Mouse (Mus musculus): Measurements from ENCODE around the gene Olfml3. TPM values are rescaled to one million over a fixed set of nuclear protein-coding genes. Genes with fewer than 3 reads are reported as not detected.

Gene Olfml3
- total RNA-seq, 2 experiments from 2014 or later = 4.4 to 5.8 TPM

DNA sequence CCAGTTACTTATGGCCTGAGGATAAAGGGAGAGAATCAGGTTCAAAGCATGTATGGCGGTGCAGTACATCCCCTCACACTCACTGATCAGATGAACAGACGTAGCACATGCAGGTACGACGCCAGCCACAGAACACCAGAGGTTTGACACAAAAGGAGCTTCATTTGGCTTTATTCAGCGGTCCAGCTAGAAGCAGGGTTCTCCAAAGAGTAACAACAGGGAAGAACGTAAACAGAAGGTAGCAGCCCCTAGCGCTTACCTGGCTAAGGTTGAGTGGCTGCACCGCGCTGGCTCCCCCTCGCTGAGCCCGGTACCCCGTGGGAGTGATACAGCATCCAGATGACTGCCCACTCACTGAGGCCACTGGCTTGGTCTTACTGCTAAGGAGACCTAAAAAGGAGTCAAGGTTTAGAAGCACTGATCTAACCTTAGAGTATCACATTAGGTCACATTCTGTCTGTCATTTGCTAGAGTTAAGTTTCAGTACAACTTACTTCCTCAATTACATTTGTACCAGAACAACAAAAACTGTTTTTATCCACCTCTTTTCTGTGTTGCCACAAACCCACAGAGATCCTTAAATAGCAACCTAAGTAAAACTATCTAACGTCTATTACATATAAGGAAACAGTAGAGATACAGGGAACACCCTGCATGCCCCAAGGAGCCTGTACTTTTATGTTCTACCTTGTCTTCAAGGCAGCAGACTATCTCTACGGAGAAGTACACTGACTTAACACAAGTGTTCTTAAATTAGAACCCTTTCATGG lies 7.4 kb upstream of the Olfml3 start:
- no peak for DNase-seq
- intact Hi-C loops (cut with DNase I) = no loop called here

GRCm38 (mm10) chr3:103743208-103743607 lies 5.4 kb upstream of the Olfml3 start:
- intact Hi-C loops (cut with DNase I) = loop anchor here (5.0 kb wide), 1 partner anchor 69 kb away; no protein-coding TSS in a partner anchor
- no peak for DNase-seq

DNA sequence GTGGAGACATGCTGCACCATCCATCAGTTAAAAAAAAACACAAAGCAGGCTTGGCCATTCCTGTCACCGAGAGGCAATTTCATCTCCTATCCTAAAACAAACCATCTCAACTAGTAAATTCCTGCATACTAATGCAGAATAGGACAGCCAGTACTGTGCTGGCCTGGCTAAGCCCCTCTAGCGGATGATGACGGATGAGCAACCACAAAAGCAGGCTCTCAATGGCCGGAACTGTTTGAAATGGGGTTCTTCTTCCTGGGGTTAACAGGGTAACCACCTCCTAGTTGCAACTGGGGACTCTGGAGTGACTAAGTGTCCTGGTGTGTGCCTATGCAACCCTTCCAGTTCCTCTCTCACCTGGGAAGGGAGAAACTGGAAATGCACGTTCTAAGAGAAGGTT lies 2.5 kb upstream of the Olfml3 start:
- DNase-seq = no peak
- intact Hi-C loops (cut with DNase I) = loop anchor here (5.0 kb wide), 1 partner anchor 72 kb away; no protein-coding TSS in a partner anchor

DNA sequence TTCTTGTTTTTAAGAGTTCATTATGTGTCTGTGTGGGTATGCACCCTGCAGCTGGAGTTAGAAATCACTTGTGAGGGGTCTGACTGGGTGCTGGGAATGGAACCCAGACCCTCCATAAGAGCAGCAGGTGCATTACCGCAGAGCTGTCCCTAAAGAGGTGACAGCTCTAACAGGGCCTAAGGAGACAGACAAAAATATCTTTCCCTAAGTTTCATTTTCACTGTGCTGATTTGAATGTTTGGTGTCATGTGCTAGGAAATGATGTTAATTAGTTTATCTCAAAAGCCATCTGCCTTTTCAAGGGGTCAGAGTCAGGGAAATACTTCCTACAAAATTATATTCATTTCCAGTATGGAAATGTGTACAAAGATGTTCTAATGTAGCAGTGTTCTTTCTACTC lies 1.5 kb upstream of the Olfml3 start, which contains the start of gene Gm10964:
Gene Gm10964 (plus strand): TSS at position 38 of the 400 bp plus-strand sequence.
- DNase-seq = no peak
- intact Hi-C loops (cut with DNase I) = loop anchor here (2.0 to 5.0 kb wide), 2 partner anchors 307 to 347 kb away; no protein-coding TSS in a partner anchor

- DNase-seq = peak; percentile 55 to 60
- intact Hi-C loops (cut with DNase I) = loop anchor here (5.0 kb wide), 1 partner anchor 305 kb away; no protein-coding TSS in a partner anchor
Measured at GRCm38 (mm10) chr3:103737061-103737754, 593 bp downstream of the Olfml3 start.

GRCm38 (mm10) chr3:103735776-103736600 lies 1.8 kb downstream of the Olfml3 start:
- DNase-seq = peak in 1 of 2 experiments; percentile 23
- intact Hi-C loops (cut with DNase I) = loop anchor here (5.0 kb wide), 1 partner anchor 304 kb away; no protein-coding TSS in a partner anchor

DNA sequence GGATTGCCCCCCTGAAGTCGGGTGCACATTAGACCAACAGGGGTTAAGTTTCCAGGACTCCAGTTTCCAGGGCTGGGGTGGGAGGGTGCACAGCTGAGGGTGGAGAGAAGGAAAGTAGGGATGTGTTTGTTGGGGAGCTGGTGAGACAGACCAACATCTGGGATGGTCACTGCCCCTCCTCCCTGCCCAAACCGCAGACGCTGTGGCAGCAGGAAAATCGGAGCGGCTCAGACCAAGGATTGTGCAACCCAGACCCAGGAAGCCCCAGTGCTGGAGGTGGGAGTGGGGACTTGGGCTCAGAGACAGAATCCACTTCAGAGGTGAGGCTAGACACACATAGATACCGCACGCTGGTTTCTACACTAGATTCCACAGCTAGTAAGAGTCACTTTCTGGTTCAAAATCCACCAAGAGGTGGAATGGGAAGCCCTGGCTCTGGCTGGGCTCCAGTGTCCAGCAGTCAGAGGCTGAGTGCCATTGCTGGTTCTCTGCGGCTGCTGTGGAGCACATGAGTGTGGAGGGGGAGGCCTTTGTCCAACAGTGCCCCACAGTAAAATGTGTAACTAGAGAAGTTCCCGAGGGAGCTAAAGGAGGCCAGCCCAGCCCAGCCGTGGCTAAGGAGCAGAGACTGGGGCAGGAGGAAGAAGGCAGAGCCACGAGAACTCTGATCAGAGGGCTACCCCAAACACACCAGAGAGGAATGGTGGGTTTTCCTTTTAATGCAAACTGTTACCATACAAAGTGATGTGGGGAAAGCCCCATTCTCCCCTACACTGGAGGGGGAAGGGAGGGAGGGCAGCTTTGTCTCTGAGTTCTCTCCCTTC lies 2.9 kb downstream of the Olfml3 start:
- intact Hi-C loops (cut with DNase I) = loop anchor here (5.0 kb wide), 1 partner anchor 303 kb away; no protein-coding TSS in a partner anchor

DNA sequence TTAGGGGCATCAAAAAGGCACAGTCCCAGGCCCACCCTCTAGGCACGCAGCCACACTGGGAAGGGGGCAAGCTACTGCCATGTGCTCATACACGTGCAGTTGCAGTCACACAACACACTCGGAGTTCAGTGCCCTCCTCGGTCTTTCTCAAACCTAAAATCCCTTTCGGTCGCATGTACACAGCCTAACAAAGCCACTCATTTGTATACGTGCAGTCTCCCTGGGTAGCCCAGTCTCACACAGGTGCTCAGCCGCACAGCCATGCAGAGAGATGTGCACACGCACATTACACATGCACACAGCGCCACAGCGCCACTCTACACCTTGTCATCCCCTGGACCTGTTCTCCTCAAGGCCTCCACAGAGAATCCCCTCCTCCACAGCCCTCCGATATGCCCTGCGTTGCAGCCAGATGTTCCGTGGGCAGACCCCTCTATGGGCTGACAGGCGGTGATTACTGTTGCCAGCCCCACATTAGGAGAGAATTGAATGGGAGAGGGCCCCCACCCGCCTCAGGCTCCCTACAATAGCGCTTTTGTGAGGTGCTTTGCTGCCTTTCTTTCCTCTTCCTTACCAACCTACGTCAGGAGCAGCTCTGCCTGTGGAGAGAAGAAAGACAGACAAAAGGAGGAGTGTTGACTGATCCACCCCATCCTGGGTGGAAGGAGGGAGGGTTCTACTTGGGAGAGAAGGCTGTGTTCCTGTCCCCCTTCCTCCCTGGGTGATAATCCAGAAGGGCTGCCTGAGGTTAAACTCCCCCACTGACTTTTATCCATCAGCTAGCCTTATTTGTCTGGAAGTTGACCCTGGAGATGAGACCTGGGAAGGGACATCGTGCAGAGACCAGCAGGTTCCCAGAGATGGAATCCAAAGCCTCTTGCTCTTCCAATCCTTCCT lies 3.8 kb downstream of the Olfml3 start:
- DNase-seq = peak in 1 of 2 experiments; percentile 19
- intact Hi-C loops (cut with DNase I) = no loop called here

More for the DNA sequence above, 2.9 kb downstream of the Olfml3 start:
- peak; percentile 36 for DNase-seq

GRCm38 (mm10) chr3:103733176-103733575 lies 4.6 kb downstream of the Olfml3 start:
- intact Hi-C loops (cut with DNase I) = no loop called here
- no peak for DNase-seq

DNA sequence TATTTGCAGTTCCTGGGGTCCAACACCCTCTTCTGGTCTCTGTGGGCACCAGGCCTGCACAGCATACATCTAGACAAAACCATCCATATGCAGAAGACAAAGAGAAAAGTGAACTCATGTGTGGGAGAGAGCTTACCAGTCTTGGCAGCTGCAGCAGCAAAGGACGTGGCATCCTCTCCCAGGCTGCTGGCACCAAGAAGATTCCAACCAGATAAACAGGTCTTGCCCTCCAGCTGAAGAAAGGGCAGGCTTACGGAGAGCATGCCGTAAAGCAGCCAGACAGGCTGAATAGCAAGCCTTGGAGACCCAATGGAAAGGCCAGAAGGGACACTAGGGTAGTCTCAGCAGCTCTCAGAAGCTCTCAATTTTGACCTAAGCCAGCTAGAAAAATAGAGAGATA lies 5.7 kb downstream of the Olfml3 start:
- DNase-seq = no peak
- intact Hi-C loops (cut with DNase I) = no loop called here

DNA sequence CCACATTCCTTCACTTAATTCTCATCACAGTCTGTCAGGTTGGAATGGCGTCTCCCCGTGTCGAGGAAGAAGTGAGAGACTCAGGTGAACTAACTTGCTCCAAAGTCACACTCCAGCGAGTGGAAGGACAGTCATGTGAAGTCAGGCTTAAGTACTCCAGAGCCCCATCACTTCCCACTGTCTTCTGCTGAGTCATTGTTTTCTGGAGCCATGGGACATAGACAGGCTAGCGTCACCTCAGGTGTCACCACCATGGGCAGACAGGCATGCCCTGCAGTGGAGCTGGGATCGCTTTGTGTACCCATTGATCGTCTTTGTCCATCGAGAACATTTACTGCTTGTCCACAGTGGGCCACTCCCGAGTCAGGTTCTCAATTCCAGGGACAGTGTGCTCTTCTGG lies 8.0 kb downstream of the Olfml3 start:
- no peak for DNase-seq
- intact Hi-C loops (cut with DNase I) = no loop called here

DNA sequence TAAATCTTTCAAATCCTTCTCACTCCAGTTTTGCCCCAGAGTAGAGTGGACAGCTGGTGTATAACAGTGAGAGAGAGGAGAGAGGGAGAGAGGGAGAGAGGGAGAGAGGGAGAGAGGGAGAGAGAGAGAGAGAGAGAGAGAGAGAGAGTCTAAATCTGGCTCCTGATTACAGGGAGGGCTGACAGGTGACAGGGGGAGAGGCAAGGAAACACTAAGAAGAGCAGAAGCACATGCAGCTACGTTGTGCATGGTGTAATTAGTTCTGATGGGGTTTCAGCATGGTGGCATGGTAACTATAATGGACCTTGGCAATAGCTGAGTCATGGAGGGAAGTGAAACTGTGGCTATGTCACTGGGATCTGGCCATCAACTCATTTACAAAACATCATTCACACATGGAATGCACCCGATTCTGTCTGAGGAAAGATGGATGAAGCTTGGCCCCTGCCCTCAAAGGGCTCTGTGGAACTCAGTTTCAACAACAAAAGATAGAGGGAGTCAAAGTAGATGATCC lies 9.9 kb downstream of the Olfml3 start:
- intact Hi-C loops (cut with DNase I) = no loop called here
- no peak for DNase-seq

DNA sequence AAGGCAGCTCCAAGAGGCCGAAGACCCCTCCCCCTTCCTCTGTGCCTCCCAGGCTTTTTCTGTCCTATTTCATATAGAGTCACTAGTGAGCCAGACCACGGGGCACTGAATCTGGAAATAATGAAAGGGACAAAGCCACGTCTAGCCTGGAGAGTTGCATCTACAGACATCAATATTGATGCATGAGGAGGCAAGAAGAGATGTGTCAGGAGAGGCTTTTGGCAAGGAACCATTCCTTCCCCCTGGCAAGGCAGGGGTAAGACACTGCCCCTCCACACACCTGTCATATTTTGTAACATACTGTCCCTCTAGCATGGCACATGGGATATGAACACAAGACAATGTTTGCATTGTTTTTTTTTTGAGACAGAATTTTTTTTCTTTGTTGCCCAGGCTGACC lies 11.2 kb downstream of the Olfml3 start:
- no peak for DNase-seq
- intact Hi-C loops (cut with DNase I) = no loop called here

- intact Hi-C loops (cut with DNase I) = no loop called here
- no peak for DNase-seq
Measured at GRCm38 (mm10) chr3:103724137-103724536, 13.7 kb downstream of the Olfml3 start.

GRCm38 (mm10) chr3:103718728-103719127 lies 19.1 kb downstream of the Olfml3 start:
- intact Hi-C loops (cut with DNase I) = no loop called here

GRCm38 (mm10) chr3:103716774-103717760 lies 20.7 kb downstream of the Olfml3 start:
- DNase-seq = no peak
- intact Hi-C loops (cut with DNase I) = no loop called here

More at GRCm38 (mm10) chr3:103718728-103719127, 19.1 kb downstream of the Olfml3 start:
- DNase-seq = no peak
